Comparison of ENCODE assay signal across 26 mouse cellular contexts in the genomic region with DNA sequence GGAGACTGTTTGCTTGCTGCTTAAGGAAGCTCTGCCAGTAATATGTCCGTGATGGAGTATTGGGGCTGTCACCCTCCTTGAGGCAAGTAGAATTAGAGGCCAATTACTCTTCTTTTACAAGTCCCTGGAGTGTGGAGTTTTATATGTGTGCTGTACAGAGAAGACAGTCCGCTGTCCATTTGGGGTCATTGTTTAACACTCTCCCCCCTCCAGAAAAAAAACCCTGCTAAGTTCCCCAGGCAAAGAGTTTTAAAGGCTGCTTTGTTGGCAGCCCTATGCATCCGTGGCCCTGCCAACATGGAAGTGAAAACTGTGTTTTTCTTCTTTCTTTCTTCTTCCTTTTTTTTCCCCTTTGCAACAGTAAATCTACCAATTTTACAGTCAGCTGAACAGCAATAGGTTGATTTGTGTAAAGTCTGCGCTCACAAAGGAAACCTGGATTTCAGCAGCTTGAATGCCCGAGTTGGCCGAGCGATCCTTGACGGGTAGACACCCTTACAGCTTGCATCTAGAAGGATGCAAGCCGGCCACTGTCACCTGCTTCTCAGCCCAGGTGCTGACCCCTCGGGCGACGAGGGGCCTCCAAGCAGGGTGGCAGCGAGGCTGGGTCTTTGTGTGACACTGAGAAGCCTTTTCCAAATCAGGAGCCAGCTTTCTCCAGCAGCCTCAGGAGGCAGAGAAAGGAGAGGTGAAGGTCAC. TPM values are rescaled to one million over a fixed set of nuclear protein-coding genes. Genes with fewer than 3 reads are reported as not detected.
DNase-seq lines count a peak whose midpoint lies in the region; ATAC-seq and TF ChIP-seq lines count a peak whose summit lies in the region.
"Had no signal": no experiment of that assay in that cellular context is flagged by ENCODE, and none has a peak within 500 bp of the region (broad histone marks: within the 10 kb centered on the region; RNA-seq: fewer than 3 reads in every experiment).

No protein-coding gene starts in this region.

- H3K27me3 ChIP-seq in hindbrain, embryonic 16.5 days (replicated peaks; ENCODE audit: control insufficient read depth, insufficient read depth, low read length) = no peaks in the 10 kb centered on the region
- peaks cover 5% of the 10 kb centered on the region; the same call in 1 of the 2 replicates for H3K27me3 ChIP-seq in hindbrain, embryonic 13.5 days
- H3K27me3 ChIP-seq in forebrain, embryonic 13.5 days = peaks cover 50% of the 10 kb centered on the region
- no peaks in the 10 kb centered on the region for H3K27me3 ChIP-seq in neural tube, embryonic 11.5 days (ENCODE audit: control insufficient read depth, insufficient read depth, low read length)
- H3K27me3 ChIP-seq in cerebellum, adult 2 months (ENCODE audit: control insufficient read depth, insufficient read depth, low read length) = no peaks in the 10 kb centered on the region
- H3K27me3 ChIP-seq: liver, embryonic 13.5 days; stomach, embryonic 15.5 days had no signal

- no peaks in the 10 kb centered on the region for H3K36me3 ChIP-seq in hindbrain, embryonic 16.5 days (ENCODE audit: control insufficient read depth, insufficient read depth, low read length)
- no peaks in the 10 kb centered on the region for H3K36me3 ChIP-seq in hindbrain, embryonic 13.5 days
- H3K36me3 ChIP-seq in forebrain, embryonic 13.5 days (ENCODE audit: poor library complexity, severe bottlenecking) = no peaks in the 10 kb centered on the region
- H3K36me3 ChIP-seq in neural tube, embryonic 11.5 days (ENCODE audit: control insufficient read depth, insufficient read depth, low read length) = no peaks in the 10 kb centered on the region
- H3K36me3 ChIP-seq: G1E; heart, embryonic 15.5 days; liver, embryonic 13.5 days; midbrain, embryonic 12.5 days; stomach, embryonic 15.5 days had no signal

- H3K9ac ChIP-seq in hindbrain, embryonic 16.5 days (ENCODE audit: low read depth, low read length) = no peak overlapping the region
- H3K9ac ChIP-seq in hindbrain, embryonic 13.5 days = no peak overlapping the region
- H3K9ac ChIP-seq in forebrain, embryonic 13.5 days = no peak overlapping the region
- H3K9ac ChIP-seq in neural tube, embryonic 11.5 days (ENCODE audit: low read length) = no peak overlapping the region
- H3K9ac ChIP-seq: heart, embryonic 15.5 days; liver, embryonic 13.5 days; lung, embryonic 14.5 days; midbrain, embryonic 12.5 days; stomach, embryonic 15.5 days had no signal

- WGBS in hindbrain, embryonic 16.5 days = 27% methylated on average over 13 of the region's 13 CpGs
- 24% methylated on average over 13 of the region's 13 CpGs for WGBS in hindbrain, embryonic 13.5 days
- WGBS in forebrain, embryonic 13.5 days = 3% methylated on average over 13 of the region's 13 CpGs
- 37% methylated on average over 13 of the region's 13 CpGs for WGBS in neural tube, embryonic 11.5 days
- 56% methylated on average over 13 of the region's 13 CpGs for WGBS in cerebellum, adult 2 months

- peak; percentile 50 for DNase-seq in embryo, embryonic 10.5 days (ENCODE audit: low spot score)
- DNase-seq in neural tube, embryonic 11.5 days (ENCODE audit: low spot score) = peak; percentile 42
- DNase-seq in kidney, postnatal 36 days = no peak
- DNase-seq in cerebellum, adult 2 months = no peak
- no peak for DNase-seq in urinary bladder, postnatal 4 days (ENCODE audit: low spot score in 2 of 2)
- DNase-seq: adrenal gland, postnatal 10 days; cerebellum, adult 11 months; cerebellum, postnatal 14 days; gastrocnemius, postnatal 36 days; heart, postnatal 4 days; kidney, adult 9 months; kidney, postnatal 25 days; liver, embryonic 13.5 days; lung, embryonic 14.5 days; lung, postnatal 4 days; right cerebral cortex, postnatal 25 days; thymus, adult 2 months had no signal

- H3K27ac ChIP-seq in hindbrain, embryonic 16.5 days (ENCODE audit: low read depth, low read length) = no peak overlapping the region
- no peak overlapping the region for H3K27ac ChIP-seq in hindbrain, embryonic 13.5 days
- no peak overlapping the region for H3K27ac ChIP-seq in forebrain, embryonic 13.5 days
- no peak overlapping the region for H3K27ac ChIP-seq in neural tube, embryonic 11.5 days (ENCODE audit: low read depth, low read length)
- no peak overlapping the region for H3K27ac ChIP-seq in cerebellum, adult 2 months (ENCODE audit: insufficient read depth, low read length)
- H3K27ac ChIP-seq: heart, embryonic 15.5 days; liver, embryonic 13.5 days; midbrain, embryonic 12.5 days; stomach, embryonic 15.5 days had no signal

- H3K4me3 ChIP-seq in hindbrain, embryonic 16.5 days (ENCODE audit: low read length) = no peak overlapping the region
- H3K4me3 ChIP-seq in hindbrain, embryonic 13.5 days = no peak overlapping the region
- no peak overlapping the region for H3K4me3 ChIP-seq in forebrain, embryonic 13.5 days
- no peak overlapping the region for H3K4me3 ChIP-seq in neural tube, embryonic 11.5 days (ENCODE audit: low read depth, low read length)
- no peak overlapping the region for H3K4me3 ChIP-seq in cerebellum, adult 2 months (replicated peaks; ENCODE audit: insufficient read depth, low read depth, low read length)
- H3K4me3 ChIP-seq: erythroblast, embryonic 14.5 days; heart, embryonic 15.5 days; liver, embryonic 13.5 days; midbrain, embryonic 12.5 days; stomach, embryonic 15.5 days had no signal

- no peaks in the 10 kb centered on the region for H3K9me3 ChIP-seq in hindbrain, embryonic 16.5 days (ENCODE audit: control insufficient read depth, low read length)
- H3K9me3 ChIP-seq in hindbrain, embryonic 13.5 days = no peaks in the 10 kb centered on the region
- no peaks in the 10 kb centered on the region for H3K9me3 ChIP-seq in forebrain, embryonic 13.5 days (replicated peaks)
- H3K9me3 ChIP-seq in neural tube, embryonic 11.5 days (ENCODE audit: control insufficient read depth, low read length) = no peaks in the 10 kb centered on the region
- H3K9me3 ChIP-seq: G1E; heart, embryonic 15.5 days; liver, embryonic 13.5 days; midbrain, embryonic 12.5 days; stomach, embryonic 15.5 days had no signal

- H3K4me2 ChIP-seq in hindbrain, embryonic 16.5 days (ENCODE audit: low read length) = no peak overlapping the region
- no peak overlapping the region for H3K4me2 ChIP-seq in hindbrain, embryonic 13.5 days
- peak overlapping the region; percentile 39 for H3K4me2 ChIP-seq in forebrain, embryonic 13.5 days
- no peak overlapping the region for H3K4me2 ChIP-seq in neural tube, embryonic 11.5 days (ENCODE audit: low read depth)
- H3K4me2 ChIP-seq: heart, embryonic 15.5 days; liver, embryonic 13.5 days; lung, embryonic 14.5 days; midbrain, embryonic 12.5 days; stomach, embryonic 15.5 days had no signal

- ATAC-seq in hindbrain, embryonic 16.5 days = peak; percentile 58
- ATAC-seq in hindbrain, embryonic 13.5 days (ENCODE audit: low FRiP score) = no peak
- no peak for ATAC-seq in forebrain, embryonic 13.5 days
- ATAC-seq in neural tube, embryonic 11.5 days (ENCODE audit: insufficient read depth, low FRiP score, low TSS enrichment) = peak; percentile 72; the same call in 1 of the 2 replicates
- ATAC-seq: activated CD4-positive, CD25-positive, alpha-beta regulatory T cell, adult 4 months had no signal

- no peak for TF ChIP-seq CTCF in cerebellum, adult 2 months (IDR thresholded peaks at IDR 0.05; ENCODE audit: borderline replicate concordance, insufficient read depth, low read depth, low read length)

- TF ChIP-seq POLR2A in cerebellum, adult 2 months (IDR thresholded peaks at IDR 0.05; ENCODE audit: borderline replicate concordance, insufficient read depth, low read length) = no peak

- H3K4me1 ChIP-seq in hindbrain, embryonic 16.5 days (ENCODE audit: control insufficient read depth, insufficient read depth, low read depth, low read length) = peaks cover 5% of the 10 kb centered on the region; the same call in 1 of the 2 replicates
- H3K4me1 ChIP-seq in hindbrain, embryonic 13.5 days (replicated peaks) = peaks cover 3% of the 10 kb centered on the region; the same call in 1 of the 2 replicates
- H3K4me1 ChIP-seq in forebrain, embryonic 13.5 days = peaks cover 11% of the 10 kb centered on the region
- peaks cover 3% of the 10 kb centered on the region; the same call in 1 of the 2 replicates for H3K4me1 ChIP-seq in neural tube, embryonic 11.5 days (ENCODE audit: control insufficient read depth, insufficient read depth, low read length)
- H3K4me1 ChIP-seq in cerebellum, adult 2 months (ENCODE audit: control insufficient read depth, insufficient read depth, low read length) = no peaks in the 10 kb centered on the region

RNA-seq across cellular contexts. Expression of a gene that starts 5.2 kb away (rescaled TPM):
- polyA plus RNA-seq in hindbrain, embryonic 16.5 days (2015; fragmentation: Nextera tagmentation; extraction: Ambion mirVana) = 24.8 and 29.2 TPM in 2 replicates
- polyA plus RNA-seq in hindbrain, embryonic 13.5 days (2015; fragmentation: Nextera tagmentation; extraction: Ambion mirVana) = 24.7 and 26.5 TPM in 2 replicates
- polyA plus RNA-seq in forebrain, embryonic 13.5 days (2015; fragmentation: Nextera tagmentation; extraction: Ambion mirVana) = 23.4 and 23.9 TPM in 2 replicates
- polyA plus RNA-seq in neural tube, embryonic 11.5 days (2014; fragmentation: Nextera tagmentation; extraction: Ambion mirVana) = 27.7 and 29.5 TPM in 2 replicates
- polyA plus RNA-seq in cerebellum, adult 2 months (2012; rRNA removed) = 21.9 and 23.4 TPM in 2 replicates

RNA-seq across cellular contexts. Expression of a gene that starts 20.4 kb away (rescaled TPM):
- 105 and 109 TPM in 2 replicates for polyA plus RNA-seq in hindbrain, embryonic 16.5 days (2015; fragmentation: Nextera tagmentation; extraction: Ambion mirVana)
- 99.5 and 102 TPM in 2 replicates for polyA plus RNA-seq in hindbrain, embryonic 13.5 days (2015; fragmentation: Nextera tagmentation; extraction: Ambion mirVana)
- polyA plus RNA-seq in forebrain, embryonic 13.5 days (2015; fragmentation: Nextera tagmentation; extraction: Ambion mirVana) = 107 and 120 TPM in 2 replicates
- polyA plus RNA-seq in neural tube, embryonic 11.5 days (2014; fragmentation: Nextera tagmentation; extraction: Ambion mirVana) = 94.7 and 101 TPM in 2 replicates
- polyA plus RNA-seq in cerebellum, adult 2 months (2012; rRNA removed) = 36.4 and 43.0 TPM in 2 replicates

Comparison
In these comparisons a context has a peak if more than half of its experiments do, and no peak if none do; other contexts are left out.
1. ATAC-seq: peak in hindbrain, embryonic 16.5 days (single experiment) and neural tube, embryonic 11.5 days (single experiment); none in hindbrain, embryonic 13.5 days (single experiment) and forebrain, embryonic 13.5 days (single experiment).
2. DNase-seq: peak in embryo, embryonic 10.5 days (single experiment) and neural tube, embryonic 11.5 days (single experiment); none in kidney, postnatal 36 days (0 of 2), cerebellum, adult 2 months (0 of 2) and urinary bladder, postnatal 4 days (0 of 2).